Mouse (Mus musculus) R1 (cell line): ENCODE data around the gene Suclg2.

Experiments used
- DNase-seq: peaks from one replicate; pipeline ENCODE4 v3.0.0-alpha.2; 2018; ENCODE audit warnings: low read depth, low spot score

The Suclg2 gene

DNA sequence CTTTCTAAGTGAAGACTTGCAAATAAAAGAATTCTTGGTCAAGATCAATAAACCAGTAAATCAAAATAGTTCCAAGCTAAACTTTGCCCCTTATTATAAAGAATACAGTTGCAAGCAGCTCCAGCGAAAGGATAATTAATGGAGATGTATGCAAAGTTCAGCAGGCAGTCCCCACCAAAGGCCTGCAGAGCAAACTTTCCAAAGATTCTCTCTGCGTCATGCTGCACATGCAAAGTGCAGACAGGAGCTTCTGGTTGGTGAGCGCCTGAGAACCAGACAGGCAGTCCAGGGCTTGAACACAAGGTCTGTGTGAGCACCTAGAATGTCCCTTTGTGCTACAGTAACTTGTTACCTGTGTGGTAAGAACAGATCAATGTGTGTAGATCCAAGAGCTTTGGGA, 147.0 kb downstream of the Suclg2 start:
- DNase-seq: no peak

DNA sequence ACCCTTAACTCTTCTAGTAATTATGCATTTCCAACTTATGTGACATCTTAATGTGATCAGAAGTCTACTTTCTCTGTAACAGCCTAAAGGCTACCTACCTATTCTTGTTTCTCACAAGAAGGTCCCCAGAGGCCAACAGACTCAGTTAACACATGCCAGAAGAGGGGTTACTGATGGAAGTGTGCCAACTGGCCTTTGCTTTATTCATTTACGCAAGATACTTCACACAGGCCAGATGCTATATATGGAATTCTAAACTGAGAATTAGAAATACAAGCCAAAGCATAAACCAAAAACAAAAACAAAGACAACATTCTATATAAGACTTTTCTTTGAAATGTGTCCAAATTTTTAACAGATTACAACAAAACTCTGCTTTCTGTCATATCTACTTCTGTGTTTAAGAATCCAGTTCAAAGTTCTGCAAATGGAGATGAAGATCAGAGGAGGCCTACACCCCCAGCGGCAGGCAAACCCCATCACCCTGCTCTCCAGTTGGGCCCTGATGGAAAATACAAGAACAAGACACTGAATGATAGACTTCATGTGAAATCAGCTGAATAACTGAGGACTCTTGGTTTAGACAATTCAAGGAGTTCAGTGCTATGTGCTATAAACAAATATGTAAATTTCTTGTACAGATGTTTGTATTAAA, 155.1 kb downstream of the Suclg2 start:
- no peak for DNase-seq

DNA sequence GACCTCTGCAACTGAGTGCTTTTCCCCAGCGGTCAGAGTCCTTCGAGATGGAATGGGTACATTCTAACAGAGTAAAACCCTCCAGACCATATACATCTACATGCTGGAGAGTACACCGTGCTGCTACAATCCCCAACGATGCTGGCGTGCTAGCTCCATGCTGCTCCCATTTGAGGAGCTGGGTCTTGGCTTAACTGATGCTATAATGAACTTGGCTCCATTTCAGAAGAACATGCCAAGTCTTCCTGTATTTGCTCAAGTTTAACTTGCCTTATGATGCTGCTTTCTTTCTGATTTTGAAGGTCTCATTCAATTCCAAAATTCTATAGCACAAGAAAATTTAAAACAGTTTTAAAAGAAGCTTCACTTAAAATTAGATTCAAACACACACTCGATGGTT, 162.3 kb downstream of the Suclg2 start:
- no peak for DNase-seq

DNA sequence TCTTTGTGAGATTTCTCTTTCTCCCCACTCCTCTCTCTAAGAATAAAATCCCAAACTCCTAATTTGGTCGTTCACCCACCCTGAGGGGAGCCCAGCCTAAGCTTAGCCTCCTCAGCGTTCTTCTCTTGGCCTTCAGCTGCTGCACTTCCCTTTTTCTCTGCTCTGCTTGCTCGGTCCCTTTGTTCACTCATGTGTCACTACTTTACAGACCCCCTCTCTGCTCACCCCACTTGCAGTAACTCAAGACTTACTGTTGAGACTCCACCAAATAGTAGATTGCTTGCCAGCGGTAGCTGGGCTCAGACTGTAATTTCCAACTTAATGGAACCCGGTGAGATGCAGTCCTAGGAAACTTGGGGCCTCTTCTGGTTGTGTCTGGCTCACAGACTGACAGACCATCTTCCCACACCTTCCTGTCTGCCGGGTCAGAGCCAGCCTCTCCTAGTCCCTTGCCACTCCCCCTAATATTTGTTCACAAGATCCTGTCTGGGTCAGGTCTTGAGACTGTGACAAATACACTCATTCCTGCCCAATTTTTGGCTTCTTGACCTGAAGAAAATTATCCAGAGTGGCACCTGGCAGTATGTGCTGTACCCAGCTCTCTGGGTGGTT, 166.2 kb downstream of the Suclg2 start:
- no peak for DNase-seq

DNA sequence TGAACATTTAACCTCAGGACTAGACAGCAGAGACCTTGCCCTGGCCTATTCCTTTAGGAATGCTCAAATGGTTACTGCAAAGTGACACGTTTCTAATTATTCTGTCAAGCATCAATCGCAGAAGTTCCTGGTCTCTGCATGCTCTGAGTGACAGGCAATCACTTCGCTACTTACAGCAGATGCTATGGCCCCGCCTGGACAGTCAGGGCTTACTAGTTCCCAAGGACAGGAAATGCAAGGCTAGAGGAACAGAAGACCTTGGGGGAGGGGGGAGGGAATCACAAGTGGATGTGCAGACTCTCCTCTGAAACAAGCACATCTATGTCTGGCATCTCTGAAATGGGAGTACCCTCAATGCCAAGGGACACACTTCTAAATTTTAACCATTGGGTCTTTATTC, 167.6 kb downstream of the Suclg2 start:
- DNase-seq: peak; percentile 42

DNA sequence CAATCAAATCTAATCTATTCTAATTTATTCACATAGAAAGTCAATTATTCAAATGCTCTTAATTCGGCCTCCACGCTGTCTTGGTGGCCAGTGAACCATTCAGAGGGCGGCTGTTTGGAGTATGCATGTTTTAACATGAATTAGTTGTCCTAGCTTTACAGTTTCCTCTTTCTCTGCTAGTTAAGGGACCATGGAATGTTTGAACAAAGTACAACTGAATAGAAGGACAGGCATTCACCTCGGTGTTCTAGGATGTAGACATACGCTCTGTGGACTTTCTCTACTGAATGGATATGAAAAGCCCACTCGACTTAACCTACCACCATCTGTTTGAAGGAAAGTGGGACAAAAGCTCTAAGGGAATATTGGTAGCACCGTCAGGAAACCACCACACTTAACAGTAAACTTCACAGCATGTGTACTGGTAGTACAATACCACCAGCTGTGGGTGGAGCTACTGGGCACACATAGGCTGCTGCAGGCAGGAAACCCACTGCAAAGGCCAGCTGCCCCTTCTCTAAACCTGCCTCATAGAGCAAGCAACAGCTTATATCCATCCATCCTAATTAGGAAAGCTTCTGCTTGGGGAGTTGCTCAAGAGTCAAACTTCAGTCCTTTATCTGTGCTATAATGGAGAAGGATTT, 172.3 kb downstream of the Suclg2 start:
- no peak for DNase-seq

DNA sequence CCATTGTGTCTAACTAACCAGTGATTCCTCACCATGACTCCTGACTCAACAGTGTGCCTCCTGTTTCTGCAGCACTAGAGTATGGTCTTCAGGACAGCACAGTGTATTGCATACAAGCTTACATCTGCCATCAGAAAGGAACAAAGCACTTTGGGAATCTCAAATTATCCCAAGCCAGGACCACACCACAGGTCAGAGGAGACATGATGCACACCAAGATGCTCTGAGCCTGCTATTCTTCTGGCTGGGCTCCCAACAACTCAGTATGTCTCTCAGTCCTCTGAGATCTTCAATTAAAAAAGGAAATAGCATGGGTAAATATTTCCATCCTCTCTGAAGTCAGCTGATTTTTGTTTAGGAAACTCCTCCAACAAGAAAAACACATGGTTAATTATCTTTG, 172.9 kb downstream of the Suclg2 start:
- no peak for DNase-seq

DNA sequence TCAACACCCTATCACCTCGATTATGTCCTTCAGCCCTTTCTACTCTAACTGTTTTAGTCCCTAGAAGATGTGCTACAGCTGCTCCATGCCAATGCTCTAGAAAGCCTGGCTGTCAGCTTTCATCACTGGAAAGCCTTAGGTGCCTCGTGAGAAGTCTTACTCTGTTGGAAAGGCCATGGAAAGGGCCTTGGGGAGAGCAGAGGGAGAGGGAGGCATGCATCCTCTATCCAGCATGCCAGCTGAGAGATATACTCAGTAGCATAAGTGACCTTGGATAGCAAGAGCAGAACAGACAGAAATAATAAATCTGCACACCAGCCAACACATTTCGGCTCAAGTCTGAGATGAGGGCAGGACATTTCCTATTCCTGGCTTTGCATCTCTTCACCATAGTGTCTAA, 173.3 kb downstream of the Suclg2 start:
- no peak for DNase-seq

DNA sequence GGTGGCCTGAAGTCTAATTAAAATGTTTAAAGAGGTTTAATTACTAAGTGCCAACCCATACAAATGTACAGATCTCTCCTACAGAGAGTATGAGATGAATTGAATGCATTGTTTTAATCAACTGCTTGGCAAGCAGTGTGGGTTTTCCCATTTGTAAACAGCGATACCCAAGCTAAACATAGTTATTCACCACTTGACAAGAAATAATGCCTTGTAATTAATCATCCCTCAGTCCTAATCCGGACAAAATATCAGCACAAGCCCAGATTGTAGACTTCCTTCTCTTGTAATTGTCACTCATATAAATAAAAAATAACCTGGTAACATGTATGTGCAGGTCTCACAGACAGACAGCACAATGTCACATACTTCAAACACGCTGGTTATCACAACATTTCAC, 183.4 kb downstream of the Suclg2 start:
- no peak for DNase-seq

DNA sequence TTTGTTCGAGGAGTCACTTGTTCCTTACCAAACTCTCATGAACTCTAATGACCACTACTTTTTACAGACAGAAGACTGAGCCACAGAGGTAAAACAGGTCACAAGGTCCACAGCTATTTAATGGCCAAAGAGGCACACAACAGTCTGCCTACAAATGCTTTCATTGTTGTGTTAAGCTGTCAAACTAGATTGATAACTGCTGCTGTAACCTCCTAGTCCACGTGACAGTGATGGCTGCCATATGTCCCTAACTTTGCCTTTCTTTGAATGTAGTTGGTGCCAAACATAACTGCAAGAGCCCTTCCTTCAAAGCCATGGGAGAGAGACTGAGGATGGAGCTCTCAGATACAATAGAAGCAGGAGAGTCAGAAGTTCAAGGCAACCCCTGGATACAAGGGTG, 198.8 kb downstream of the Suclg2 start:
- DNase-seq: no peak

DNA sequence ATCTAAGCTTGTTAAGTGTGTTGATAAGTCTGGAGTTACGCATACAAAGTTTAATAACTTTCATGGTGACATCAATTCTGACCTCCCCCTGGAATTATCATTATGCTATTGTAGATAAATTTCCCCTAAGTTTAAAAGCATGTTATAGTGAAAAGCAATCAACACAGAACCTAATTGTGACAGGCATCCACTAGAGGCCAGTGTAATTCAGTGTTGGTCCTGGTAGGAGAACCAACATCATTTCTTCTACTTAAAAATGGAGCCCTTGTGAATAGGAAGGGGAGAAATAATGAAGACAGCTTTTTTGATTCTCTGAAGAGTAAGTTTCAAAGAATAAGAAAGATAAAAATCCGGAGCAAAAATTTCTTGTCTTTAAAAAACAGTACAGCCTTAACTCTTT, 200.2 kb downstream of the Suclg2 start:
- DNase-seq: no peak

DNA sequence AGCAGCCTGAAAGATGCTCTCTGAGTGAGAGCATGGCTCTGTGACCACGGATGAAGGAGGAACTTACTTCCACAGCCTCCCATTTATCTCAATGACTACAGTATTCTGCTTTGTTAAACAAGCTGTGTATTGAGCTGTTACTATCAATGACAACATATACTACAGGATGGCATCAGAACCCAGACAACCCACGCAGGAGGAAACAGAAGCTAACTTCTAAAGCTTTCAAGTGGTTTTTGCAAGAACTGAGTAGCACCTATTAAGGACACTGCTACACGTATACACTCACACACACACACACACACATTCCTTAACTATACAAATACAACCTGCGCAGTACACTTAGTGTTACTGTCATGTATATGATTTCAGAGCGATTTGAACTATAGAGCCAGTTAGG, 202.9 kb downstream of the Suclg2 start:
- no peak for DNase-seq

DNA sequence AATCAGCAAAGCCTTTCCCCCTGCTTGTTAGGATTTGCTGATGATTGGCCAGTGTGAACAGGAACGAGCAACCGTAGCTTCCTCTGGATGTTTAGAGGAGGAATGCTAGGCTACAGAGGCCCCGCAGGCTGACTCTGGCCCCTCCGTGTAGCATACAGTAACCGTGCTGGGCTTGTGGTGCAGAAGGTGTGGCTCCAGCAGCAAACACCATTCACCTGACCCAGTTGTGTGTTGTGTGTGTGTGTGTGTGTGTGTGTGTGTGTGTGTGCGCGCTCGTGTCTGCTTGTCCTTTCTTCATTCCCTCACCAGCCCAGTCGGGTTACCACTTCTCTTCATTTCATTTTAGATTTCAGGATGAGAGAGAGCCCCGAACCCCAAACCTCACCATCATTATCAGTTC, 203.9 kb downstream of the Suclg2 start:
- DNase-seq: no peak

DNA sequence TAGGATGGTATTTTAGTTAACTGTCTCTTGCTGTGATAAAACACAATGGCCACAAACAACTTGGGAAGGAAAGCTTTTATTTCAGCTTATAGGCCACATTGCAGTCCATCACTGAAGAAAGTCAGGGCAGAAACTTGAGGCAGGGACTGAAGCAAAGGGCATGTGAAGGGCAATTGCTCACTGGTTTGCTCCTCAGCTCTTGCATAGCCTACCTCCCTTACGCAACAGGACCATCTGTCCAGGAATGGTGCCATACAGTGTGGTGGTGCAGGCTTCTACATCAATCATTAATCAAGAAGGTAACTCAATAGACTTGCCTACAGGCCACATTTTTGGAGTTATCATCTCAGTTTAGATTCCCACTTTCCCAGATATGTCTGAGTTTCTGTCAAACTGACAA, 206.9 kb downstream of the Suclg2 start:
- DNase-seq: no peak

DNA sequence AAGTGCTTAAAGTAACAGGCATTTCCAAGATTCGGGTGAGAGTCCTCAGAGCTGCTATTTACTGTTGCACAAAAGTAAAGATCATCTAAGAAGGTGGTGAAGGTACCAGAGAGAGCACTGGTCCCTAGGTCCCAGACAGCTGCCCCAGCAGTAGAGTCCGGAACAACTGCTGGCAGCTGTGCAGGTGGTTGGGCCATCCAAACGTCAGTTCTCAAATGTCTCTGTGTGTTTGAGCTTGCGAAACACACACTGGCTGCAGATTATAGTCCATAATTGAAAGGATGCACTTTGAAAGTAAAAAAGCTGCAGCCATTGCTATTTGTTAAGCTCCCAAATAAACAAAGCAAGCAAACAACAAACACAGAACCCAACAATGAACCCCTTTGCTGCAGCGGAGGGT, 217.8 kb downstream of the Suclg2 start:
- DNase-seq: no peak

DNA sequence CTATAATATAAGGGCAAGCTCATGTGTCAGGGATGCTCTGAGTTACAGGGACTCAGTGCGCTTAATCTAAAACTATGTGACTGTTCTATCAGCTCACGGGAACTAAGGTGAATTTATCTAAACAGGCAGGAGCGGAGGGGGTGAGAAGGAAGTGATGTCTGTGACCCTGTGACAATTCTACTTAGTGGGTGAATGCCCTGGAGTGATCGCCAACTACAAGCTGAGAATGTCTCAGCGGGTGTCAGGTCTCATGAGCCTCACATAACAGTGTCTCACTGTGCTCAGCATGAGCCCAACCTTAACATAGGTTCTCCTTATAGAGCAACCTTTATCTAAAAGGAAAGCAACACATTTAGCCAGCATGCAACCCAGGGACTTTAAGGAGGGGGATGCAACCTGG, 219.0 kb downstream of the Suclg2 start:
- DNase-seq: no peak

DNA sequence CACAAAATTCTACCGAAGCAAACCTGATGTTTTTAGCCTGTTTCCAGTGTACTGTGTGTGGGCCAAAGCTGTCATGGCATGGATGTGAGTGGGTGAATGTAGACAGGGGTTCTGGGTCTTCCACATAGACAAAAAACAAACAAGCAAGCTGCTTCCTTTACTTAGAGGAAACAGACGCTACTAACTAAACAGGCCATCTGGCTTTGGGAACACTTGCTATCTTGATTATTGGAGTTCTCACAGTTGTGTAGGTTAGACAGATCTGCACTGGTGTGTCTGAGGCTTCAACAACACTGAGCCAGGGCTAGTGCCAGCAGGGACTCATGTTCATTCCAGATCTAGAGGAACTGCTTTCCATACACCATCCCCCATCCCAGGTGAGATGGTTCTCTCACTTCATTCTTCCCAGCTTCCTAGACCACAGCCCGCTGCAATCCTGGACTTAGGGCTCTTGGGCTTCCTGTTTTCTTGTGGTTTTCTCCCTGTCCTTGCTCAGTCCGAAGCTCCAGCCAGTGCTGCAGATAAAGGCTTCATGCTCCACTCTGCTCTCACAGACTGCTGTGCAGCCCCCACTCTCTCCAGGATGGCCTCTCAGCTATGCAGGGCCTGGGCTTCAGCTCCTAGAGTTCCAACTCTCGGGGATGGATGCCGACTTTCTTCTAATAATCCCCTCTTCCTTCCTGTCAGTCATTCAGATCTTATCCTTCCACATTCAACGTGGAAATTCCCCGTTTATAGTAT, 226.2 kb downstream of the Suclg2 start:
- no peak for DNase-seq

DNA sequence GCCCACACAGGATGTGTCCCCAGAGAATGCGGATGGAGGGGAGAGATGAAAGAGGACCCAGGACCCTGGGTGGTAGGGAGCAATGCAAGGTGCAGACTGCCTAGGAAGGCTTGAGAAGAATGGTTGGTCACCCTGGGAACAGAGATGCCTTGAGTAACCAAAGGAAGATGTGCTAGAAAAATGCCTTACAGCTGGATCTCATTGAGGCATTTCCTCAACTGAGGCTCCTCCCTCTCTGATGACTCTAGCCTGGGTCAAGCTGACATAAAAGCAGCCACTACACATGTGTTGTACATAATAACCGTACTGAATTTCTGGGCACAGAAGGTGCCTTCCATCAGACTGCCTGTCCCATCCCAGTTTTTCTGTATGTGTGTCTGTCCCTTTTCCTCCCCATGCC, 227.6 kb downstream of the Suclg2 start:
- DNase-seq: no peak

DNA sequence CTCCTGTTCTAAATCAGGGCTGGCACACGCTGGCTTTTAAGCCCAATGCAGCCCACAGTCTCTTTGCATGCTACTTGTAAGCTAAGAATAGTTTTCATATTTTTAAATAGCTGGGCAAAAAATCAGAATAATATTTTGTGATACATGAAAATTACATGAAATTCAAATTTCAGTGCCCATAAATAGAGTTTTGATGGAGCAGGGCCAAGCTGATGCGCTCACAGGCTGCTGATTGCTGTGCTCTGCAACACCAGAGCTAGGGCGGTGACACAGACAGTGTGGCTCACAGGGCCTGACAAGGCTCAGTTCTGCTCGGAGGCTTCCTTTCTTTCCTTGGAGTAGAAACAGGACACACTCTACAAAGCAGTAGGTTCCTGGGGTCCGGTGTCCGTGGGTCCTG, 232.8 kb downstream of the Suclg2 start:
- DNase-seq: no peak

DNA sequence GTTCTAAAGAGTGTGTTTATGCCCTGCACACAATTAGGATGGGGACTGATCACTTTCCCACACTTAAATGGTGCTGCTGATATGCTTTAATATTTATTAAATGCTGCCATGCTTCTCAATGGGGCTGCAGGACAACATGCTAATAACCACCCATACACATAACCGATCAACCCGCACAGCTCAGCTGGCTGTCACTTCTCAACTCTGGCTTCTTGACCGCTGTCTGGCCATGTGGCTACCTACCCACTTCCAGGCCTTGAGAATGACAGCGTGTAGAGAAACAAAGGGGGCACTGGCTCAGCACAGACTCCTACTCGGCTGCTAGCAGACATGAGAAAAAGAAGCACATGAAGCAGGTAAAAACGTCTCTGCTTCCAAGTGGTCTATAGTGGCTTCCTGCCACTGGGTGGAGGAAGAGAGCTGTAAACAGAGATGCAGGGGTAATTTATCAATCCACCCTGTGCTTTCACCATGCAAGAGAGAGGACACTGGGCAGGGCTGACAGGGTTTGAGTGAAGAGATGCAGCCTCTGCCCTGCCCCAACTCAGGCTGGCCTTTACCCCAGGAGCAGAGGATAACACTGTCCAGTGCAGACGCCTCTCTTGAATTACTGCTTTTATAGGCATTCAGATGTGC, 234.3 kb downstream of the Suclg2 start:
- DNase-seq: peak; percentile 48

DNA sequence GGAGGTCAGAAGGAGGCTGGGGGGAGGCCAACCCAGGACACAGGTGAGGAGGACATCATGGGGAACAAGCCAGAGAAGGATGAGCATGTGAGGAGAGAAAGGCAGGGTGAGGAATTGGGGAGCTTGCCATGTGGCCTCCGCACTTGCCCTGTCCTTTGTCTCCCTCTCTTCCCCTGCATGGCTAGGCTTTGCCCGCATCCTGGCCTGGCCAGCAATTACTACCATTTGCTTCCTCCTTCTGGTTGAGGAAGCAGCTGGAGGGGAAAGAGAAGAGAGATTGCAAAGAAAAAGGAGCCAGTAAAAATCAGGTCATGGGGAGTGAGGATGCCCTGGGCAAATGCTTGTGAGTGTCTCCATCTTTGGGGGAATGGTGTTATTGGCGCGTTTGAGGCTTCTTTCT, 234.9 kb downstream of the Suclg2 start:
- no peak for DNase-seq

DNA sequence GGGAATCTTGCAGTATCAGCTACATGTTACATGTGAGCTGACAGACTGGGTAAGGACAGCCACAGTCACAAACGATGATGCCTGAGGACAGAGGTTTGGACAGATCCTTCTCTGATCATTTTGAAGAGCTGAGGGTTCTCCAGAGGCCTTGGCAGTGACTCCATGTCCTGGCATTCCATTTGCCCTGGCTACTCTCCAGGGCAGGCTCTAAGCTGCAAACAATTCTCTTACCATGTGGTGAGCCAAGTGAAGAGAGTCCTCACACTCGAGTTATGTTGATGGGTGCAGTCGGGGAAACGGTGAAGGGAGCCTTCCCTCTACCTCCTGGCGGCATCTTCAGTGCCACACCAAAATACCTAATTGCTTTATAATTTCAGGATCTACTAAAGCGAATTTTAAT, 235.5 kb downstream of the Suclg2 start:
- DNase-seq: no peak
